Mouse (Mus musculus): ENCODE data around the gene Sephs2. TPM values are rescaled to one million over a fixed set of nuclear protein-coding genes. Genes with fewer than 3 reads are reported as not detected.

Gene Sephs2
- polyA plus RNA-seq, 1 experiment from 2014 or later = 79.0 TPM

- DNase-seq (ENCODE audit: low spot score, missing footprints) (peak; percentile 33), ATAC-seq (ENCODE audit: low FRiP score) (no peak)
- peaks cover 14% of the 10 kb centered on the region for H3K4me1 ChIP-seq (ENCODE audit: control insufficient read depth, insufficient read depth, low read length)
- H3K4me3 ChIP-seq (ENCODE audit: low read depth, low read length) = no peak overlapping the region
- no peak overlapping the region for H3K4me2 ChIP-seq
- 85% methylated on average over 10 of the region's 10 CpGs for WGBS
- no peak overlapping the region for H3K27ac ChIP-seq (ENCODE audit: low read depth, low read length)
- H3K27me3 ChIP-seq (ENCODE audit: control insufficient read depth, insufficient read depth, low read length) = no peaks in the 10 kb centered on the region
- no peaks in the 10 kb centered on the region for H3K9me3 ChIP-seq (ENCODE audit: control insufficient read depth, low read length)
- no peak overlapping the region for H3K9ac ChIP-seq (ENCODE audit: low read length)
- H3K36me3 ChIP-seq (ENCODE audit: control insufficient read depth, insufficient read depth, low read length) = no peaks in the 10 kb centered on the region
Measured at GRCm38 (mm10) chr7:127262218-127262961, 11.5 kb downstream of the Sephs2 start.

GRCm38 (mm10) chr7:127260309-127261111, 13.3 kb downstream of the Sephs2 start, which contains the start of gene Dctpp1:
Gene Dctpp1 (minus strand): TSS chr7:127260709.
- no peak within 1 kb of the TSS for H3K27ac ChIP-seq (ENCODE audit: low read depth, low read length)
- peak; percentile 98 for DNase-seq (ENCODE audit: low spot score, missing footprints)
- H3K4me2 ChIP-seq = peak within 1 kb of the TSS; percentile 83
- peak within 1 kb of the TSS; percentile 59 for H3K4me3 ChIP-seq (ENCODE audit: low read depth, low read length)
- WGBS = under 1% methylated on average over 50 of the region's 50 CpGs
- H3K36me3 ChIP-seq (ENCODE audit: control insufficient read depth, insufficient read depth, low read length) = no peaks in the 10 kb centered on the region
- H3K9me3 ChIP-seq (ENCODE audit: control insufficient read depth, low read length) = no peaks in the 10 kb centered on the region
- peak within 1 kb of the TSS; percentile 77 for H3K9ac ChIP-seq (ENCODE audit: low read length)
- H3K27me3 ChIP-seq (ENCODE audit: control insufficient read depth, insufficient read depth, low read length) = no peaks in the 10 kb centered on the region
- peak; percentile 99 for ATAC-seq (ENCODE audit: low FRiP score)
- H3K4me1 ChIP-seq (ENCODE audit: control insufficient read depth, insufficient read depth, low read length) = peaks cover 14% of the 10 kb centered on the region

GRCm38 (mm10) chr7:127259186-127259905, 14.5 kb downstream of the Sephs2 start:
- DNase-seq (ENCODE audit: low spot score, missing footprints) (peak; percentile 72), ATAC-seq (ENCODE audit: low FRiP score) (no peak)
- peaks cover 20% of the 10 kb centered on the region for H3K4me1 ChIP-seq (ENCODE audit: control insufficient read depth, insufficient read depth, low read length)
- peak overlapping the region; percentile 77 for H3K9ac ChIP-seq (ENCODE audit: low read length)
- H3K27me3 ChIP-seq (ENCODE audit: control insufficient read depth, insufficient read depth, low read length) = no peaks in the 10 kb centered on the region
- no peaks in the 10 kb centered on the region for H3K36me3 ChIP-seq (ENCODE audit: control insufficient read depth, insufficient read depth, low read length)
- H3K4me2 ChIP-seq = peak overlapping the region; percentile 83
- no peak overlapping the region for H3K27ac ChIP-seq (ENCODE audit: low read depth, low read length)
- 74% methylated on average over 8 of the region's 8 CpGs for WGBS
- H3K4me3 ChIP-seq (ENCODE audit: low read depth, low read length) = peak overlapping the region; percentile 59
- no peaks in the 10 kb centered on the region for H3K9me3 ChIP-seq (ENCODE audit: control insufficient read depth, low read length)

GRCm38 (mm10) chr7:127256518-127256917, 17.3 kb downstream of the Sephs2 start:
- no peak overlapping the region for H3K4me2 ChIP-seq
- no peaks in the 10 kb centered on the region for H3K36me3 ChIP-seq (ENCODE audit: control insufficient read depth, insufficient read depth, low read length)
- ATAC-seq (ENCODE audit: low FRiP score) (no peak), DNase-seq (ENCODE audit: low spot score, missing footprints) (no peak)
- H3K27me3 ChIP-seq (ENCODE audit: control insufficient read depth, insufficient read depth, low read length) = no peaks in the 10 kb centered on the region
- no peak overlapping the region for H3K27ac ChIP-seq (ENCODE audit: low read depth, low read length)
- no peak overlapping the region for H3K9ac ChIP-seq (ENCODE audit: low read length)
- H3K4me1 ChIP-seq (ENCODE audit: control insufficient read depth, insufficient read depth, low read length) = peaks cover 20% of the 10 kb centered on the region
- WGBS = 89% methylated on average over 5 of the region's 5 CpGs
- H3K4me3 ChIP-seq (ENCODE audit: low read depth, low read length) = no peak overlapping the region
- no peaks in the 10 kb centered on the region for H3K9me3 ChIP-seq (ENCODE audit: control insufficient read depth, low read length)

- Histone ChIP-seq H3K4me2 (no peak overlapping the region), H3K27ac (ENCODE audit: low read depth, low read length) (no peak overlapping the region), H3K9me3 (ENCODE audit: control insufficient read depth, low read length) (no peaks in the 10 kb centered on the region), H3K4me1 (ENCODE audit: control insufficient read depth, insufficient read depth, low read length) (peaks cover 17% of the 10 kb centered on the region), H3K9ac (ENCODE audit: low read length) (no peak overlapping the region), H3K4me3 (ENCODE audit: low read depth, low read length) (no peak overlapping the region), H3K36me3 (ENCODE audit: control insufficient read depth, insufficient read depth, low read length) (no peaks in the 10 kb centered on the region), H3K27me3 (ENCODE audit: control insufficient read depth, insufficient read depth, low read length) (no peaks in the 10 kb centered on the region)
- 88% methylated on average over 2 of the region's 2 CpGs for WGBS
- no peak for DNase-seq (ENCODE audit: low spot score, missing footprints)
- no peak for ATAC-seq (ENCODE audit: low FRiP score)
Measured at GRCm38 (mm10) chr7:127255965-127256364, 17.9 kb downstream of the Sephs2 start.

- H3K27me3 ChIP-seq (ENCODE audit: control insufficient read depth, insufficient read depth, low read length) = no peaks in the 10 kb centered on the region
- H3K9ac ChIP-seq (ENCODE audit: low read length) = peak overlapping the region; percentile 79
- DNase-seq (ENCODE audit: low spot score, missing footprints) = no peak
- 34% methylated on average over 4 of the region's 4 CpGs for WGBS
- no peak for ATAC-seq (ENCODE audit: low FRiP score)
- peak overlapping the region; percentile 92 for H3K4me2 ChIP-seq
- H3K36me3 ChIP-seq (ENCODE audit: control insufficient read depth, insufficient read depth, low read length) = no peaks in the 10 kb centered on the region
- no peaks in the 10 kb centered on the region for H3K9me3 ChIP-seq (ENCODE audit: control insufficient read depth, low read length)
- no peak overlapping the region for H3K27ac ChIP-seq (ENCODE audit: low read depth, low read length)
- peak overlapping the region; percentile 52 for H3K4me3 ChIP-seq (ENCODE audit: low read depth, low read length)
- H3K4me1 ChIP-seq (ENCODE audit: control insufficient read depth, insufficient read depth, low read length) = peaks cover 15% of the 10 kb centered on the region
Measured at GRCm38 (mm10) chr7:127255008-127255407, 18.8 kb downstream of the Sephs2 start.

- WGBS = under 1% methylated on average over 136 of the region's 136 CpGs
Measured at GRCm38 (mm10) chr7:127253821-127254769, 19.8 kb downstream of the Sephs2 start.

GRCm38 (mm10) chr7:127253341-127253740, 20.5 kb downstream of the Sephs2 start:
- DNase-seq (ENCODE audit: low spot score, missing footprints) (no peak), ATAC-seq (ENCODE audit: low FRiP score) (no peak)
- Histone ChIP-seq H3K9me3 (ENCODE audit: control insufficient read depth, low read length) (no peaks in the 10 kb centered on the region), H3K4me3 (ENCODE audit: low read depth, low read length) (peak overlapping the region; percentile 52), H3K27ac (ENCODE audit: low read depth, low read length) (no peak overlapping the region; the same call in 1 of the 2 replicates), H3K4me1 (ENCODE audit: control insufficient read depth, insufficient read depth, low read length) (peaks cover 7% of the 10 kb centered on the region), H3K27me3 (ENCODE audit: control insufficient read depth, insufficient read depth, low read length) (no peaks in the 10 kb centered on the region), H3K36me3 (ENCODE audit: control insufficient read depth, insufficient read depth, low read length) (peaks cover under 1% of the 10 kb centered on the region; the same call in 1 of the 2 replicates), H3K4me2 (peak overlapping the region; percentile 92), H3K9ac (ENCODE audit: low read length) (peak overlapping the region; percentile 75)
- WGBS = 89% methylated on average over 6 of the region's 6 CpGs

More at GRCm38 (mm10) chr7:127253821-127254769, 19.8 kb downstream of the Sephs2 start:
- DNase-seq (ENCODE audit: low spot score, missing footprints) = peak; percentile 100
- Histone ChIP-seq H3K9me3 (ENCODE audit: control insufficient read depth, low read length) (no peaks in the 10 kb centered on the region), H3K4me2 (peak overlapping the region; percentile 92), H3K4me1 (ENCODE audit: control insufficient read depth, insufficient read depth, low read length) (peaks cover 7% of the 10 kb centered on the region), H3K27me3 (ENCODE audit: control insufficient read depth, insufficient read depth, low read length) (no peaks in the 10 kb centered on the region), H3K27ac (ENCODE audit: low read depth, low read length) (peak overlapping the region; percentile 85), H3K36me3 (ENCODE audit: control insufficient read depth, insufficient read depth, low read length) (no peaks in the 10 kb centered on the region), H3K9ac (ENCODE audit: low read length) (peak overlapping the region; percentile 79), H3K4me3 (ENCODE audit: low read depth, low read length) (peak overlapping the region; percentile 52)
- peak; percentile 96 for ATAC-seq (ENCODE audit: low FRiP score)
